Mouse (Mus musculus): ENCODE data around the gene Magi1. TPM values are rescaled to one million over a fixed set of nuclear protein-coding genes. Genes with fewer than 3 reads are reported as not detected.

Magi1 gene
- total and polyA plus RNA-seq, 2 experiments from 2014 or later = 16.4 to 53.0 TPM

DNA sequence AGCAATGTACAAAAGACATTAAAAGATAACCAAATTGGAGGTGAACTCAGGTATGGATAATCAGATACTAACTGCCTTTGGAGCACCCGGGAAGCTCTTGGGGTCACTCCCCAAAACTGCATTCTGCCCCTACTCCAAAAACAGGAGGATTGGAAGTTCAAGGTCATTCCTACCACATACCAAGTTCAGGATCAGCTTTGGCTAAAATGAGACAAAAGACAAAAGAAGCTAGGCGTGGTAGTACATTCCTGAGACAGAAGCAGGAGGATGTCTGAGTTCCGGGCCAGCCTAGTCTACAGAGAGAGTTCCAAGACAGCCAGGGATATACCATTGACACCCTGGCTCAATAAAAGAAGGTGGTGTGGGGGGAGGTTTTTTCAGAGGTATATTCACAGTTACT is 304.5 kb downstream of the Magi1 start:
- no peak for TF ChIP-seq CTCF (IDR thresholded peaks at IDR 0.05; ENCODE audit: low read depth)
- ATAC-seq (no peak), DNase-seq (no peak)
- H3K4me2 ChIP-seq (ENCODE audit: low read depth) = no peak overlapping the region
- no peaks in the 10 kb centered on the region for H3K36me3 ChIP-seq (ENCODE audit: insufficient read depth)
- H3K9me3 ChIP-seq (ENCODE audit: low read length) = no peaks in the 10 kb centered on the region
- no peak overlapping the region for H3K4me3 ChIP-seq (ENCODE audit: low read depth, low read length)
- H3K27ac ChIP-seq (ENCODE audit: low read depth, low read length) = no peak overlapping the region
- WGBS = 91% methylated on average over 3 of the region's 3 CpGs
- no peaks in the 10 kb centered on the region for H3K27me3 ChIP-seq (ENCODE audit: insufficient read depth, low read length)
- H3K9ac ChIP-seq = no peak overlapping the region
- peaks cover 4% of the 10 kb centered on the region; the same call in 1 of the 2 replicates for H3K4me1 ChIP-seq (ENCODE audit: insufficient read depth)

DNA sequence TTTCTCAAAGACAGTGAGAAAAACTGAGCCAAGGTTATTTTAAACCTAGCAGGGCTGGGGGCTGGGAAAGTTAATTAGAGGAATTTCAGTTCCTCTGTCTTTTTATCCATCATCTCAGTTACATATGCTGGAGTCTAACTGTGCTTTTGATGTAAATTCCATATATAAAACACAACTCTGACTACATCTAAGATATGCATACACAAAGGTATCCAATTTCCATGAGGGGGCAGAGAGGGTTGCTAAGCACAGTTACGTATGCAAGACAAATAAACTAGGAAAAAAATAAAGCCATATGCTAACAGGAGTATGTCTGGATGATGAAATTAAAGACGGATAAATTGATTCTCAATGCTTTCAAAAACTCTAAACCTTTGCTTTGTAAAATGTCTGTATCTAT is 315.0 kb downstream of the Magi1 start:
- WGBS = 73% methylated on average over 2 of the region's 2 CpGs
- no peak for TF ChIP-seq CTCF (IDR thresholded peaks at IDR 0.05; ENCODE audit: low read depth)
- no peak for ATAC-seq

DNA sequence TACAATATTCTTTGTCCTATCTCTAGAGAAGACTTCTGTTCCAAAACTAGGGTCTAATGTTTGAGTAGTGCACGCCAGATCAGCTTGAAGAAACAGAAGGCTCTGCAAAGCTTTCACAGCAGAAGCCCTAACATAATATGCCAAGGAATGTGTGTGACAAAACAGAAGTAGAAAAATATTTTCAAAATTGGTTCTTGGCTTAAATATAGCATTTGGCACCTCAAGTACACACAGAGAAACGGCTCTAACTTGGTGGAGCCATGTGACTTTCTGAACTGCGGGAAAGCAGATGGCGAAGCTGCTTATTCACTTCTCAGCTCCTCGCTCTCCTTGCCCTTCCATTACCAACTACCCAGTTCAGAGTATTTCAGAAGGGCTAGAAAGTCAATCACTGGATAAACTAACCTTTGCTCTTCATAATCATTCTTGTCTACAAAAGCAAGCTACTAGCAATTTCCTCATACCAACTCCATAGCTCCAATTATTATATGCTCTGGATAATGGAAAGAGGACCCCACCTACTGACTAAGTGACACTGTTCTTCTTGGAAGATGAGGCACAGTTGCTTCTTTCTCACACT is 320.9 kb downstream of the Magi1 start:
- ATAC-seq (peak; percentile 87), DNase-seq (peak; percentile 72)

More for the DNA sequence above, 315.0 kb downstream of the Magi1 start:
- no peaks in the 10 kb centered on the region for H3K4me1 ChIP-seq (ENCODE audit: insufficient read depth)
- H3K9me3 ChIP-seq (ENCODE audit: low read length) = no peaks in the 10 kb centered on the region
- DNase-seq = no peak
- H3K4me3 ChIP-seq (ENCODE audit: low read depth, low read length) = no peak overlapping the region
- H3K4me2 ChIP-seq (ENCODE audit: low read depth) = no peak overlapping the region
- no peak overlapping the region for H3K9ac ChIP-seq
- H3K27ac ChIP-seq (ENCODE audit: low read depth, low read length) = no peak overlapping the region
- H3K27me3 ChIP-seq (ENCODE audit: insufficient read depth, low read length) = no peaks in the 10 kb centered on the region
- H3K36me3 ChIP-seq (ENCODE audit: insufficient read depth) = no peaks in the 10 kb centered on the region

DNA sequence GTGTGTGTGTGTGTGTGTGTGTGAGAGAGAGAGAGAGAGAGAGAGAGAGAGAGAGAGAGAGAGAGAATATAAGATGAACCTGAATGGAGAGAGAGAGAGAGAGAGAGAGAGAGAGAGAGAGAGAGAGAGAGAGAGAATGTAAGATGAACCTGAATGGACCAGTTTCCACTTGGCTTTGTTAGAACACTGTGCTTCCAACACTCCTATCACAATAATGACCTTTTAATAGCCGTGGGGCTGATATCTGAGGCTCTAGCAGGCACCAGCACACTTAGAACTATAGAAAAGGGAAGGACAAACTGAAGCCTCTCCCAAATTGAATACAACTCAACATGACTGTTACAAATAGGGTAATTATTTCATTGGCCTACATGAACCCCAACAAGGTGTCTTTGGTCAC is 321.9 kb downstream of the Magi1 start:
- DNase-seq (no peak), ATAC-seq (no peak)
- H3K36me3 ChIP-seq (ENCODE audit: insufficient read depth) = no peaks in the 10 kb centered on the region
- H3K9me3 ChIP-seq (ENCODE audit: low read length) = no peaks in the 10 kb centered on the region
- no peak overlapping the region for H3K4me2 ChIP-seq (ENCODE audit: low read depth)
- H3K9ac ChIP-seq = no peak overlapping the region
- no peak for TF ChIP-seq CTCF (IDR thresholded peaks at IDR 0.05; ENCODE audit: low read depth)
- WGBS = 64% methylated on average over 1 of the region's 1 CpGs
- 0 out of 2 replicates have a peak, but pooled peaks cover 5% of the 10 kb centered on the region for H3K4me1 ChIP-seq (ENCODE audit: insufficient read depth)
- no peak overlapping the region for H3K4me3 ChIP-seq (ENCODE audit: low read depth, low read length)
- no peaks in the 10 kb centered on the region for H3K27me3 ChIP-seq (ENCODE audit: insufficient read depth, low read length)
- H3K27ac ChIP-seq (ENCODE audit: low read depth, low read length) = no peak overlapping the region

More for the DNA sequence above, 320.9 kb downstream of the Magi1 start:
- Histone ChIP-seq H3K4me3 (ENCODE audit: low read depth, low read length) (no peak overlapping the region), H3K9me3 (ENCODE audit: low read length) (no peaks in the 10 kb centered on the region), H3K27ac (ENCODE audit: low read depth, low read length) (no peak overlapping the region), H3K9ac (no peak overlapping the region), H3K36me3 (ENCODE audit: insufficient read depth) (no peaks in the 10 kb centered on the region), H3K27me3 (ENCODE audit: insufficient read depth, low read length) (no peaks in the 10 kb centered on the region), H3K4me2 (ENCODE audit: low read depth) (no peak overlapping the region), H3K4me1 (ENCODE audit: insufficient read depth) (0 out of 2 replicates have a peak, but pooled peaks cover 5% of the 10 kb centered on the region)
- WGBS = 51% methylated on average over 5 of the region's 5 CpGs
- no peak for TF ChIP-seq CTCF (IDR thresholded peaks at IDR 0.05; ENCODE audit: low read depth)

DNA sequence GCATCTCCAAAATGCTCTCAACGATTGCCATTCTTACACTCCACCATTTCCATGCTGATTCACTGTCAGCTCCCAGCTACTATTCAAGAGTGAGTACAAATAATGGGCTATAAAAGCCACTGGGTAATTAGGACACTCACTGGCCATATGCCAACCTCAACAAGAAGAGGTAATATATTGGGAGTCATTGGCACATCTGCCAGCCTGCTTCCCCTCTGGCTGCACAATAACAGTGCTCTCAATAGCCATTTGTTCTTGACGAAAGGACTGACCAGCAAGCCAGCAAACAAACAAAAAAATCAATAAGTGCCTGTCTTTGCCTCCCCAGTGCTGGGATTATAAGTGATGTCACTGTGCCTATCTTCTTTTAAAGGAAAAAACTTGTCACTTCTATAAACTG is 326.5 kb downstream of the Magi1 start:
- Histone ChIP-seq H3K27ac (ENCODE audit: low read depth, low read length) (no peak overlapping the region), H3K9ac (no peak overlapping the region), H3K4me2 (ENCODE audit: low read depth) (no peak overlapping the region), H3K4me1 (ENCODE audit: insufficient read depth) (0 out of 2 replicates have a peak, but pooled peaks cover 3% of the 10 kb centered on the region), H3K36me3 (ENCODE audit: insufficient read depth) (no peaks in the 10 kb centered on the region), H3K4me3 (ENCODE audit: low read depth, low read length) (no peak overlapping the region), H3K27me3 (ENCODE audit: insufficient read depth, low read length) (no peaks in the 10 kb centered on the region), H3K9me3 (ENCODE audit: low read length) (no peaks in the 10 kb centered on the region)
- ATAC-seq (no peak), DNase-seq (peak; percentile 33)
- 10% methylated on average over 2 of the region's 2 CpGs for WGBS
- TF ChIP-seq CTCF (IDR thresholded peaks at IDR 0.05; ENCODE audit: low read depth) = no peak

DNA sequence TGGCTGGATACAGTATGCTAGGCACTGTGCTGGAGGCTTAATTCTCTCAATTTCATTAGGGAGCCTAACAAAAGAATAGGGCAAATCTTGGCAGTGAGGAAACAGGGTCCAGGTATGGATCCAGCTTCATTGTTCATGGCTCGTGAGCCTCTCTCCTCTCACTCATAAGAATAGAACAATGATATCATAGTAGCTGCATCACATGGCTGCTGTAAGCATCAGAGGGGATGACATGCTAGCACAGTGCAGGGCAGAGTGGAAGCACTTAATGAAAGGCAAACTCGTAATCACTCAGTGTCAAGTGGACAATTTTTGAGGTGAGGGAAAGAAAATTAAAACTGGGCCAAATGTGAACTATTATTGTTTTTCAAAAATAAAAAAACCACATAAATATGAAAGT is 337.1 kb downstream of the Magi1 start:
- H3K4me3 ChIP-seq (ENCODE audit: low read depth, low read length) = no peak overlapping the region
- no peak overlapping the region for H3K27ac ChIP-seq (ENCODE audit: low read depth, low read length)
- H3K9ac ChIP-seq = no peak overlapping the region
- WGBS = 44% methylated on average over 2 of the region's 2 CpGs
- no peak for TF ChIP-seq CTCF (IDR thresholded peaks at IDR 0.05; ENCODE audit: low read depth)
- H3K9me3 ChIP-seq (ENCODE audit: low read length) = no peaks in the 10 kb centered on the region
- H3K36me3 ChIP-seq (ENCODE audit: insufficient read depth) = no peaks in the 10 kb centered on the region
- no peak overlapping the region for H3K4me2 ChIP-seq (ENCODE audit: low read depth)
- H3K27me3 ChIP-seq (ENCODE audit: insufficient read depth, low read length) = no peaks in the 10 kb centered on the region
- ATAC-seq (no peak), DNase-seq (no peak)
- H3K4me1 ChIP-seq (ENCODE audit: insufficient read depth) = no peaks in the 10 kb centered on the region

DNA sequence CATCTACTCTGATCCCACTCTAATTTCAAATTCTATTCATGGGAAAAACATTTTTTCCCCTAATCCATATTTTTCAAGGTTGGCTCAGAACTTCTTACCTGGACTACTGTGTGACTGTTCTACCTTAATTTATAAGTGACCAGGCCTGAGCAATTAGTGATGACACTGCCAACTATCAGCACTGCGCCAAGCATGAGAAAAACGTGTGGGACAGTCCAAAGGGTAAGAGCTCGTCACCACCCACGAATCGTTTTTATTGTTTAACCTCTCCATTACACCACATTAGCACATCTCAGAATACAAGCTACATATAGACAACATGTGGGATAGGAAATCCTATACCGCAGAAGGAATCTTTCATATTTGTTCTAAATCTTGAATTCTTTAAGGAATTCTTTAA is 347.4 kb downstream of the Magi1 start:
- TF ChIP-seq CTCF (IDR thresholded peaks at IDR 0.05; ENCODE audit: low read depth) = no peak
- H3K27me3 ChIP-seq (ENCODE audit: insufficient read depth, low read length) = no peaks in the 10 kb centered on the region
- no peak for DNase-seq
- no peak for ATAC-seq
- no peak overlapping the region for H3K27ac ChIP-seq (ENCODE audit: low read depth, low read length)
- H3K4me1 ChIP-seq (ENCODE audit: insufficient read depth) = no peaks in the 10 kb centered on the region
- no peaks in the 10 kb centered on the region for H3K9me3 ChIP-seq (ENCODE audit: low read length)
- H3K4me2 ChIP-seq (ENCODE audit: low read depth) = no peak overlapping the region
- no peak overlapping the region for H3K4me3 ChIP-seq (ENCODE audit: low read depth, low read length)
- 85% methylated on average over 6 of the region's 6 CpGs for WGBS
- no peak overlapping the region for H3K9ac ChIP-seq
- H3K36me3 ChIP-seq (ENCODE audit: insufficient read depth) = no peaks in the 10 kb centered on the region

All from forebrain, postnatal 0 days (tissue).